Mouse (Mus musculus) kidney, embryonic 14.5 days (tissue): ENCODE measurements at regions not wholly inside any gene's neighbourhood (a gene's known extent, or its start where the extent isn't known, plus 50 kb on each side); places are given as distances from the start of the nearest gene placed in this dataset.
"Not testable (repeated sequence)": the region's sequence is repeated elsewhere in the genome, so short reads cannot be mapped to it uniquely, and the experiment has no call there.

Experiments
- ATAC-seq: fragments of 200-750 bp; cut with Nextera tagmentation; 2 replicates; pipeline ENCODE4 v1.8.0; 2017; ENCODE audit warnings: moderate number of reproducible peaks, mild to moderate bottlenecking, moderate TSS enrichment, moderate library complexity; ENCODE audit not compliant: low FRiP score, low TSS enrichment
- H3K27ac ChIP-seq: fragments of 300-500 bp; sonication (generic); 2 replicates; pipeline ENCODE4 v1.5.1; 2014; ENCODE audit warnings: low read depth, mild to moderate bottlenecking, low read length, moderate library complexity, mixed read lengths
- H3K27me3 ChIP-seq: fragments of 300-500 bp; sonication (generic); 2 replicates; pipeline ENCODE4 v1.6.1; 2014; ENCODE audit warnings: mild to moderate bottlenecking, low read length; ENCODE audit not compliant: control insufficient read depth, insufficient read depth
- H3K36me3 ChIP-seq: fragments of 300-500 bp; sonication (generic); 2 replicates; pipeline ENCODE4 v1.6.1; 2014; ENCODE audit warnings: low read length, mixed read lengths; ENCODE audit not compliant: control insufficient read depth, insufficient read depth
- H3K4me1 ChIP-seq: fragments of 300-500 bp; sonication (generic); 2 replicates; pipeline ENCODE4 v1.6.1; 2014; ENCODE audit warnings: low read length, mixed read lengths; ENCODE audit not compliant: control insufficient read depth, insufficient read depth
- H3K4me2 ChIP-seq: fragments of 300-500 bp; sonication (generic); replicated peaks from 2 replicates; pipeline ENCODE4 v1.6.1; 2014; ENCODE audit warnings: low read depth, mild to moderate bottlenecking, low read length
- H3K4me3 ChIP-seq: fragments of 300-500 bp; sonication (generic); 2 replicates; pipeline ENCODE4 v1.5.1; 2014; ENCODE audit warnings: mild to moderate bottlenecking, low read length
- H3K9ac ChIP-seq: fragments of 300-500 bp; sonication (generic); 2 replicates; pipeline ENCODE4 v1.6.1; 2014; ENCODE audit warnings: low read depth, mild to moderate bottlenecking, low read length, moderate library complexity
- H3K9me3 ChIP-seq: fragments of 300-500 bp; sonication (generic); 2 replicates; pipeline ENCODE4 v1.6.1; 2016; ENCODE audit warnings: low read length; ENCODE audit not compliant: control insufficient read depth
- WGBS: fragments of 180-500 bp; shearing (Covaris S2); extraction: QIAGEN DNeasy Blood & Tissue Kit; methylation state at CpG from one replicate; pipeline ENCODE4 v1.1.7; 2014; 5-methylcytosine and 5-hydroxymethylcytosine counted together

- ATAC-seq, H3K9me3 ChIP-seq, H3K4me1 ChIP-seq, H3K27ac ChIP-seq, H3K27me3 ChIP-seq, H3K4me2 ChIP-seq, H3K9ac ChIP-seq, H3K4me3 ChIP-seq, H3K36me3 ChIP-seq: not testable (repeated sequence)
- WGBS: 97% methylated on average over 9 of the region's 14 CpGs
Measured at GRCm38 (mm10) chr11:41090391-41090900, 335.3 kb upstream of the Ccng1 start.

DNA sequence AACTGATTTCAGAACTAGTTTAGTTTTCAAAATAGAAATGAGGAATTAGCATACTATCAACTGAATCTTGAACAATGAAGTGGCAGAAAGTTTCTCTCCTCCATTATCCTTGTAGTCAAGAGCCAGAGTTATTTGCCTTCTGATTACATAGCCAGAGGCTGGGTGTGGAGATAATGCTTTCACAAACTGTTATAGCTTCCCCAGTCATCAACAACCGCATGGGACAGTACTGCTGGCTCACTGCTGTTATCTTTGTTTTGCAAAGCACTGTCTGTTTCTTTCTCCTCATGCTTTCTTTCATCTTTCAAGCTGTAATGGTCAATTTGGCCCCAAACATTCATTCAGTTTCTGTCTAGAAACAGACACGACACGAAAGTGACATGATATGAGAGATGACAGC, 308.5 kb upstream of the Ccng1 start:
- H3K27me3 ChIP-seq: no peaks in the 10 kb centered on the region
- ATAC-seq: no peak
- H3K36me3 ChIP-seq: no peaks in the 10 kb centered on the region
- H3K9me3 ChIP-seq: no peaks in the 10 kb centered on the region
- WGBS: 85% methylated on average over 3 of the region's 3 CpGs
- no peak overlapping the region for H3K4me2 ChIP-seq
- H3K9ac ChIP-seq: no peak overlapping the region
- no peak overlapping the region for H3K4me3 ChIP-seq
- H3K4me1 ChIP-seq: no peaks in the 10 kb centered on the region
- H3K27ac ChIP-seq: no peak overlapping the region

DNA sequence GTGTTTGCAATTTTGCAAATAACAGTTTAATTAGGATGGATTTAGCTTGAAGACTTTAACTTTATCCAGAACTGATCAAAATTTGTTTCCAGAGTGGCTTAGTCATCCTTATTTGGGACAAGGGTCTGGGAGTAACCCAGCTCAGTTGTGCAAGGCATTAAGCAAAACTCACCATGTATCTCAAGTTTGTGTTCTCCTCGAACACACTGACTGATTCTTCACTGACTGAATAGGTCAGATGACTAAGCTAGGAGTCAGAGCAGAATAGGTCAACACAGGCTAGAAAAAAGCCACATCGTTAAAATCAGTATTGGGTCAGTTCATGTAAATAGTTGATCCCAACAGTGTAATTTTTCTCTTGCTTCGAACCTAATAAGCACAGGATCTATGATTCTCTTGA, 302.7 kb upstream of the Ccng1 start:
- Histone ChIP-seq H3K27ac (no peak overlapping the region), H3K27me3 (no peaks in the 10 kb centered on the region), H3K4me2 (no peak overlapping the region), H3K4me3 (no peak overlapping the region), H3K4me1 (no peaks in the 10 kb centered on the region), H3K9ac (no peak overlapping the region), H3K9me3 (no peaks in the 10 kb centered on the region), H3K36me3 (no peaks in the 10 kb centered on the region)
- 70% methylated on average over 3 of the region's 3 CpGs for WGBS
- no peak for ATAC-seq

GRCm38 (mm10) chr11:41030018-41030417, 274.9 kb upstream of the Ccng1 start:
- 91% methylated on average over 2 of the region's 2 CpGs for WGBS
- H3K9me3 ChIP-seq: no peaks in the 10 kb centered on the region
- no peak overlapping the region for H3K4me3 ChIP-seq
- no peaks in the 10 kb centered on the region for H3K4me1 ChIP-seq
- no peaks in the 10 kb centered on the region for H3K36me3 ChIP-seq
- H3K9ac ChIP-seq: no peak overlapping the region
- no peak overlapping the region for H3K27ac ChIP-seq
- H3K27me3 ChIP-seq: no peaks in the 10 kb centered on the region
- no peak overlapping the region for H3K4me2 ChIP-seq
- ATAC-seq: no peak

GRCm38 (mm10) chr11:41010096-41010495, 255.0 kb upstream of the Ccng1 start:
- Histone ChIP-seq H3K9ac (no peak overlapping the region), H3K9me3 (no peaks in the 10 kb centered on the region), H3K27me3 (no peaks in the 10 kb centered on the region), H3K4me1 (no peaks in the 10 kb centered on the region), H3K4me3 (no peak overlapping the region), H3K4me2 (no peak overlapping the region), H3K36me3 (no peaks in the 10 kb centered on the region), H3K27ac (no peak overlapping the region)
- WGBS: 73% methylated on average over 3 of the region's 3 CpGs
- ATAC-seq: no peak

- Histone ChIP-seq H3K4me3 (no peak overlapping the region), H3K27me3 (no peaks in the 10 kb centered on the region), H3K4me2 (no peak overlapping the region), H3K27ac (no peak overlapping the region), H3K36me3 (no peaks in the 10 kb centered on the region), H3K9ac (no peak overlapping the region), H3K4me1 (no peaks in the 10 kb centered on the region), H3K9me3 (no peaks in the 10 kb centered on the region)
- ATAC-seq: no peak
- WGBS: 95% methylated on average over 2 of the region's 2 CpGs
Measured at GRCm38 (mm10) chr11:40972806-40973205, 217.7 kb upstream of the Ccng1 start.

- 0 out of 2 replicates have a peak overlapping the region, but pooled peaks have one; percentile 4 for H3K4me2 ChIP-seq
- no peaks in the 10 kb centered on the region for H3K36me3 ChIP-seq
- peak overlapping the region; percentile 1; the same call in 1 of the 2 replicates for H3K4me3 ChIP-seq
- H3K27me3 ChIP-seq: no peaks in the 10 kb centered on the region
- H3K9ac ChIP-seq: no peak overlapping the region
- no peaks in the 10 kb centered on the region for H3K4me1 ChIP-seq
- 4% methylated on average over 12 of the region's 12 CpGs for WGBS
- ATAC-seq: 0 out of 2 replicates have a peak, but pooled peaks have one; percentile 49
- H3K9me3 ChIP-seq: no peaks in the 10 kb centered on the region
- H3K27ac ChIP-seq: no peak overlapping the region
Measured at GRCm38 (mm10) chr11:40927168-40927567, 172.1 kb upstream of the Ccng1 start.

- 94% methylated on average over 1 of the region's 1 CpGs for WGBS
- no peak overlapping the region for H3K27ac ChIP-seq
- H3K4me1 ChIP-seq: no peaks in the 10 kb centered on the region
- ATAC-seq: no peak
- H3K27me3 ChIP-seq: no peaks in the 10 kb centered on the region
- no peak overlapping the region for H3K4me2 ChIP-seq
- no peaks in the 10 kb centered on the region for H3K36me3 ChIP-seq
- H3K9me3 ChIP-seq: no peaks in the 10 kb centered on the region
- H3K4me3 ChIP-seq: no peak overlapping the region
- no peak overlapping the region for H3K9ac ChIP-seq
Measured at GRCm38 (mm10) chr11:40891485-40891884, 136.4 kb upstream of the Ccng1 start.

DNA sequence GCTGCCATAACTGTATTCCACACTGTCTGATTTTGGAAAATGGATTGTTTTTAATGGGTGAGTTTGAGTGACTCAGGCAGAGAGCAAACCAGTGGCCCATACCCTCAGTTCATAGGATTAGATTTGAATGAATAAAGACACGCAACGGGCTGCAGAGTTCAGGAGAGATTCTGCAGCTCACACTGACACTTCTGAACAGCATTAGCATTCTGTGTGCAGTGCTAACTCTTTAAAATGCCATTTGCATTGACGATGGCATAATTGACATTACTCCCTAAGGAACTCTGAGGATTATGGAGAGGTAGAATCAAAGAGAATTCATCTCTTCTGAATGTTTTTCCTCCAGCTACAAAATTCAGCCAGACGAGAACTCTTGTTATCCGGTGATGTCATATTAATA, 129.4 kb upstream of the Ccng1 start:
- H3K4me2 ChIP-seq: no peak overlapping the region
- H3K4me3 ChIP-seq: no peak overlapping the region
- H3K27me3 ChIP-seq: no peaks in the 10 kb centered on the region
- WGBS: 87% methylated on average over 5 of the region's 5 CpGs
- ATAC-seq: no peak
- no peaks in the 10 kb centered on the region for H3K36me3 ChIP-seq
- H3K4me1 ChIP-seq: no peaks in the 10 kb centered on the region
- H3K27ac ChIP-seq: no peak overlapping the region
- no peak overlapping the region for H3K9ac ChIP-seq
- no peaks in the 10 kb centered on the region for H3K9me3 ChIP-seq
